Mouse (Mus musculus) brain, embryonic 14.5 days (tissue): ENCODE measurements around the gene Nhsl1. TPM values are rescaled to one million over a fixed set of nuclear protein-coding genes. Genes with fewer than 3 reads are reported as not detected.

Experiments
- DNase-seq: peaks from one replicate; pipeline ENCODE4 v3.0.0-alpha.2; 2011; ENCODE audit warnings: low read depth
- CTCF ChIP-seq: fragments of 200-500 bp; IDR thresholded peaks from 2 replicates; pipeline ENCODE4 v1.5.1; 2012; ENCODE audit warnings: inconsistent platforms, mild to moderate bottlenecking, moderate library complexity, borderline replicate concordance; ENCODE audit not compliant: insufficient read depth, insufficient read length; ENCODE audit errors: extremely low read depth
- POLR2A ChIP-seq: fragments of 200-500 bp; IDR thresholded peaks from 2 replicates; pipeline ENCODE4 v1.6.1; 2012; ENCODE audit warnings: mild to moderate bottlenecking, inconsistent platforms, borderline replicate concordance; ENCODE audit not compliant: poor library complexity, insufficient read depth, insufficient read length, severe bottlenecking; ENCODE audit errors: extremely low read depth
- polyA plus RNA-seq: library from polyadenylated mRNA; depleted of rRNA; stranded (reverse); fragments of >200 nt; gene quantifications from 2 replicates; pipeline ENCODE4 v1.2.3, GENCODE M21; 2012; rRNA removed

The Nhsl1 gene
- polyA plus RNA-seq, 1 experiment: 32.2 TPM

DNA sequence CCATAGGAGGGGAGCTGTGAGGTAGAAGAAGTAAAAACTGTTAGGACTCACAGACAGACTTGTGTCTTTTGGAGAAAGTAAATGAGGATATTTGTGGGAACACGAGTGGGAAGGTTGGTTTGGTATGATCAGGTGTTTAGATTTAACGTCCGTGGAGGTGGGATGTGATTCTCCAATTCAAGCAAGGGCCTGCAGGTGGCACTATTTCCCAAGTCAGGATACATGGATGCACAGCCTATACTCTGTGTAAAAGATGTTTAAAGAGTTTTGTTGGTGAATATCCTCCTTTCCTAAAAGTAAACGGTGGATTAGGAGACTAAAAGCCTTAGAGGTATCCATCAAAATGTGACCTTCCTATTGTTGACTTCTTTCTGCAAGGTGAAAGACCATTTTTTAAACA lies 244.2 kb downstream of the Nhsl1 start:
- DNase-seq: peak; percentile 53
- peak; percentile 74; the same call in 1 of the 2 replicates for TF ChIP-seq CTCF
- no peak for TF ChIP-seq POLR2A

DNA sequence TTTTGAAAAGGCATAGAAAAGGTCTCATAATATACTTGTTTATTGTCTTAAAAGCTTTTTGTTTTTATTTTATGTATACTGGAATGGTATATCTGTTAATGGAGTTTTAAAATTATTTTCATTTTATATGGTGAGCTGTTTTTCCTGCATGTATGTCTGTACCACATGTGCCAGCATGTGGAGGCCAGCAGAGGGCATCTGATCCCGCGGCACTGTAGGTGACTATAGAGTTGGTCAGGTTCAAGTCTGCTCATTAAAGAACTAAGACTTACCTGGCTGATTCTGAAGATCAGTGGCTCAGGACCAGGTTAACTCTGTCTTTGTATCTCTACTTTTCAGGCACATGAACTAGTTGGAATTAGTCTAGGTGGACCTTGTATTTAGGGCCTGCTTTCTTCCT lies 253.8 kb downstream of the Nhsl1 start:
- DNase-seq: peak; percentile 15
- TF ChIP-seq CTCF (peak; percentile 48; the same call in 1 of the 2 replicates), POLR2A (no peak)

Other genes with a start within 250 kb of the Nhsl1 start
- gene Ect2l, start 108.1 kb upstream of the Nhsl1 start, polyA plus RNA-seq: 0.05 TPM in 2 replicates
- gene Ccdc28a, start 84.0 kb upstream of the Nhsl1 start, polyA plus RNA-seq: 10.4 and 22.0 TPM in 2 replicates
- 3.0 and 4.4 TPM in 2 replicates for gene Hebp2, start 227.1 kb downstream of the Nhsl1 start, polyA plus RNA-seq